Mouse (Mus musculus) kidney, postnatal 0 days (tissue): Measurements from ENCODE around the gene Rgs6. TPM values are rescaled to one million over a fixed set of nuclear protein-coding genes. Genes with fewer than 3 reads are reported as not detected.

Source experiments
- ATAC-seq: fragments of 200-750 bp; cut with Nextera tagmentation; replicated peaks from 2 replicates; pipeline ENCODE4 v1.8.0; 2017; ENCODE audit warnings: low read depth, moderate number of reproducible peaks, moderate TSS enrichment, moderate library complexity; ENCODE audit not compliant: low FRiP score
- DNase-seq: peaks from one replicate; pipeline ENCODE4 v3.0.0-alpha.2; 2016; ENCODE audit warnings: low spot score
- H3K27ac ChIP-seq: fragments of 300-500 bp; sonication (generic); 2 replicates; pipeline ENCODE4 v1.5.1; 2014; ENCODE audit warnings: mild to moderate bottlenecking
- H3K27me3 ChIP-seq: fragments of 300-500 bp; sonication (generic); 2 replicates; pipeline ENCODE4 v1.6.1; 2014; ENCODE audit warnings: low read length, mixed read lengths; ENCODE audit not compliant: insufficient read depth
- H3K36me3 ChIP-seq: fragments of 300-500 bp; sonication (generic); 2 replicates; pipeline ENCODE4 v1.6.1; 2014; ENCODE audit warnings: low read length, mixed read lengths; ENCODE audit not compliant: insufficient read depth
- H3K4me1 ChIP-seq: fragments of 300-500 bp; sonication (generic); replicated peaks from 2 replicates; pipeline ENCODE4 v1.6.1; 2014; ENCODE audit warnings: antibody characterized with exemption, low read length, mixed read lengths; ENCODE audit not compliant: insufficient read depth
- H3K4me2 ChIP-seq: fragments of 300-500 bp; sonication (generic); 2 replicates; pipeline ENCODE4 v1.6.1; 2014; ENCODE audit warnings: mild to moderate bottlenecking, low read length, moderate library complexity, mixed read lengths
- H3K4me3 ChIP-seq: fragments of 300-500 bp; sonication (generic); replicated peaks from 2 replicates; pipeline ENCODE4 v1.5.1; 2014; ENCODE audit warnings: low read depth, low read length
- H3K9ac ChIP-seq: fragments of 300-500 bp; sonication (generic); 2 replicates; pipeline ENCODE4 v1.6.1; 2014; ENCODE audit warnings: low read depth, low read length
- H3K9me3 ChIP-seq: fragments of 300-500 bp; sonication (generic); replicated peaks from 2 replicates; pipeline ENCODE4 v1.6.1; 2016; ENCODE audit warnings: low read length, inconsistent platforms, mixed read lengths
- CTCF ChIP-seq: IDR thresholded peaks from 2 replicates; pipeline ENCODE4 v1.5.1; 2016; ENCODE audit warnings: antibody characterized with exemption, low read depth, mild to moderate bottlenecking, moderate library complexity
- WGBS: fragments of 180-500 bp; shearing (Covaris S2); extraction: QIAGEN DNeasy Blood & Tissue Kit; methylation state at CpG from one replicate; pipeline ENCODE4 v1.1.7; 2014; 5-methylcytosine and 5-hydroxymethylcytosine counted together
- polyA plus RNA-seq: library from polyadenylated mRNA; unstranded; fragments of >200 nt; fragmentation: Nextera tagmentation; extraction: Ambion mirVana; gene quantifications from 2 replicates; pipeline ENCODE4 v1.2.1, GENCODE M21; 2015

Gene Rgs6
- polyA plus RNA-seq, 1 experiment from 2014 or later: 2.2 TPM

GRCm38 (mm10) chr12:82883079-82883478 is 295.0 kb downstream of the Rgs6 start:
- WGBS: 96% methylated on average over 1 of the region's 1 CpGs

DNA sequence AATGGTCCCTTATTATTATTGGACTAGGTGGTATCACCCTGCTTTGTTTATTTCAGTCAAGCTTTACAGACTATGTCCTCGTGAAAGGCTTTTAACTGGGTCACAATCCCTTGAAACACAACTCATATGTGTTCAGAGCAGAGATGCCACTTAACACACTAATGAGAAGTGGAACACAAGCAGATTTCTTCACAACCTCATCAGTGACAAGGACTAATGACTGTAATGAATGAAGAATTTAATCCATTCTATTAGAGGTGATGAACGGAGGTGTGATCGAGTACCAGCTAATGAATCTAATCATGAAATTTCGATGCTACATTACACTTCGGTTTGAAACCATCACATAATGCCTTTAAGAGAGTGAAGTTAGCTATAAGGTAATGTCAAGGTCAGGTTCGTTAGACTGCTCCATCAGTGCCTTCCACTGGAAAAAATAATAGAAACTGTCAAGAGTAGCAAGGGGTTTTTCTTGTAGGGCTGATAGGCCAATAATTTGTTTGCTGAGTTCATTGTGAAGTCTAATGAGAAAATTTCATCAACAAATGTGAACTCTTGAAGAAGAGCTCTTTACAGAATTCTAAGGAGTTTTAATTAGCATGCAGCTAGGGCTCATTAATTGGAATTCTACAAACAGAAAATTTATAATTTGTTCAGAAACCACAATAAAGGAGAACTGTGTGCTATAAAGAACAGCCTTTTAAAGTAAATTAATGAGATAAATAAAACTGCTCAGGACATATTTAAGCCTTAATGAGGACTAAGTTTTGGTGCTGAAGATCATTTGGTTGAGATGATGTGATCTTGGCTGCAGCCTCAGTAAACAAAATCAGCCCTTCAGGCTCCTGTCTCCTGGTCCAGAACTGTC is 307.1 kb downstream of the Rgs6 start:
- DNase-seq (no peak), ATAC-seq (no peak)
- Histone ChIP-seq H3K9ac (no peak overlapping the region), H3K36me3 (no peaks in the 10 kb centered on the region), H3K4me3 (no peak overlapping the region), H3K27me3 (no peaks in the 10 kb centered on the region), H3K4me1 (no peaks in the 10 kb centered on the region), H3K9me3 (no peaks in the 10 kb centered on the region), H3K27ac (no peak overlapping the region), H3K4me2 (no peak overlapping the region)
- 86% methylated on average over 6 of the region's 6 CpGs for WGBS
- no peak for TF ChIP-seq CTCF

More at GRCm38 (mm10) chr12:82883079-82883478, 295.0 kb downstream of the Rgs6 start:
- TF ChIP-seq CTCF: no peak
- Histone ChIP-seq H3K36me3 (no peaks in the 10 kb centered on the region), H3K27ac (no peak overlapping the region), H3K4me1 (no peaks in the 10 kb centered on the region), H3K9ac (no peak overlapping the region), H3K9me3 (no peaks in the 10 kb centered on the region), H3K4me2 (no peak overlapping the region), H3K27me3 (no peaks in the 10 kb centered on the region), H3K4me3 (no peak overlapping the region)
- DNase-seq (no peak), ATAC-seq (no peak)

- Histone ChIP-seq H3K4me2 (no peak overlapping the region), H3K4me1 (no peaks in the 10 kb centered on the region; the same call in 1 of the 2 replicates), H3K9ac (no peak overlapping the region), H3K9me3 (no peaks in the 10 kb centered on the region), H3K27ac (no peak overlapping the region), H3K36me3 (no peaks in the 10 kb centered on the region), H3K4me3 (no peak overlapping the region), H3K27me3 (no peaks in the 10 kb centered on the region)
- TF ChIP-seq CTCF: no peak
- ATAC-seq (no peak), DNase-seq (no peak)
- 69% methylated on average over 1 of the region's 1 CpGs for WGBS
Measured at GRCm38 (mm10) chr12:82905773-82906172, 317.7 kb downstream of the Rgs6 start.

GRCm38 (mm10) chr12:82910846-82911245 is 322.8 kb downstream of the Rgs6 start:
- DNase-seq (peak; percentile 70), ATAC-seq (no peak)
- 37% methylated on average over 2 of the region's 2 CpGs for WGBS
- Histone ChIP-seq H3K27me3 (no peaks in the 10 kb centered on the region), H3K9ac (no peak overlapping the region), H3K4me1 (no peaks in the 10 kb centered on the region), H3K27ac (no peak overlapping the region), H3K36me3 (no peaks in the 10 kb centered on the region), H3K4me3 (no peak overlapping the region), H3K4me2 (no peak overlapping the region), H3K9me3 (no peaks in the 10 kb centered on the region)
- no peak for TF ChIP-seq CTCF

DNA sequence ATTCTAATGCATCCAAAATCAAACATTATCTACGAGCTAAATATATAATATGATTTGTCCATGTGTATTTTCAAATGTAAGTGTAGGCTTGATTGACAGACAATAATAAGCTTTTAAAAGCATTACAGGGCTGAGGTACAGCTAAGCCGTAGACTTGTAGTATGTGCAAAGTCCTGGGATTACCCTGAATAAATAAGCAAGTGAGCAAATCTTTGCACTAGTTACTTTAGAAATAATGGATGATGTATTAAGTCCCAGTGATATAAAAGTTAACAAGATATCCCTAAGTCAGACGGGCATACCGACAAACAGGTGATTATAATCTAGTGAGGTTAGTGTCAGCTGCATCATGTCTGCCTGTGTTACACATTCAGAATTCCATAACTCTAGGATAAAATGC is 326.0 kb downstream of the Rgs6 start:
- Histone ChIP-seq H3K4me1 (no peaks in the 10 kb centered on the region), H3K4me3 (no peak overlapping the region), H3K27ac (no peak overlapping the region), H3K4me2 (no peak overlapping the region), H3K27me3 (no peaks in the 10 kb centered on the region), H3K9me3 (no peaks in the 10 kb centered on the region), H3K9ac (no peak overlapping the region), H3K36me3 (no peaks in the 10 kb centered on the region)
- no peak for ATAC-seq
- 64% methylated on average over 4 of the region's 4 CpGs for WGBS
- no peak for DNase-seq
- TF ChIP-seq CTCF: no peak

DNA sequence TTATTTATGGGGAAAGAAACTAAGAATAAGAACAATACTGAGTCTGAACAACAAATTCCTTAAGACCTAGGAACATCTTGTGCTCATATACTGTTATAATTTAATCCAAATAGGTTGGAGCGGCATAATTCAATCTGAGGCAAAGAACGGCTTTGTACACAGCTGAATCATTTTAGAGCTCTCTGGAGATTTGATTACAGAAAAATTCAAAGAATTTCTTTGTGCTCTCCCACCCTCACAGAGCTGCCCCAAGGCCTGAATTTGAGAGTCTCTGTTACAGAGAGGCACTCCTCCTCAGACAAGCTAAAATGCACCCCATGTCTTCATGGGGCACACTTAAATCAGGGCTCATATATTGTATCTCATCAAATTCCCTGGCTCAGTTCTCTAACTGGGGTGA is 332.1 kb downstream of the Rgs6 start:
- Histone ChIP-seq H3K27ac (peak overlapping the region; percentile 54; the same call in 1 of the 2 replicates), H3K27me3 (no peaks in the 10 kb centered on the region), H3K4me1 (0 out of 2 replicates have a peak, but pooled peaks cover 5% of the 10 kb centered on the region), H3K4me3 (no peak overlapping the region), H3K9ac (no peak overlapping the region), H3K36me3 (no peaks in the 10 kb centered on the region), H3K4me2 (no peak overlapping the region), H3K9me3 (no peaks in the 10 kb centered on the region)
- WGBS: 34% methylated on average over 2 of the region's 2 CpGs
- DNase-seq (peak; percentile 90), ATAC-seq (no peak)
- no peak for TF ChIP-seq CTCF
